Mouse (Mus musculus) 416B (cell line): Measurements from ENCODE around the gene Ppp1r1c.

Experiments used
- DNase-seq: peaks from one replicate; pipeline ENCODE4 v3.0.0; 2011; ENCODE audit warnings: low read depth

Gene Ppp1r1c

DNA sequence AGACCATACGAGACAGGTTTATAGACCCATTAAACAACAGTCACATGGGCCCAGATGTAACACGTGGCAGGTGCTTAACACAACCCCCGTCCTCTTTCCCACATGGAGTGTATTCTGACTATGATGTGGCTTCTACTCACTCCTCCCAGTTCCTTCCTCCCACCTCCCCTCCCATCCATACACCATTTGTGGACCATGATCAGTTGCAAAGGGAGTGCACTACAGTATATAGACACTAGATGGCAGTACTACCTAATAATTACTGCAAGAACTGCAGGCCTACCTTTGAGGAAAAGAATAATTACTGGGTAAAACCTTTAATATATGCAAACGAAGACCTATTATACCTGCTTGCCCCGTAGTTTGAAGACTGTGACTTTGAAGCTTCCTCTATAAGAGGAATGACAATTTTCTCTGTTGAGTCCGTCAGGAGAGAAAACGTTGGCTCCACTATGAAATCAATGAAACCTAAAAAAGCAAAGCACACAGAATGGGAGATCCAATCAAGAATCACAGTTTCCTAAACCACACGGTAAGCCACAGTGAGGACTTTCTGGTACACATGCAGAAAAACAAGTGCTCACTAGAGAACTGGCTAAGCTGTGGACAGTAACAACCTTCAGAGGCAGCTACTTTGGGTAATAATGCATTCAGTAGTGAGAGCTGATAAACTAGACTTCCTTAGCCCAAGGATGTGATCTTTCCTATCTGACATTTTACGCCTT lies 157.9 kb downstream of the Ppp1r1c start:
- peak; percentile 72 for DNase-seq
